Mouse (Mus musculus): ENCODE measurements around the gene Jund.

The Jund gene

DNA sequence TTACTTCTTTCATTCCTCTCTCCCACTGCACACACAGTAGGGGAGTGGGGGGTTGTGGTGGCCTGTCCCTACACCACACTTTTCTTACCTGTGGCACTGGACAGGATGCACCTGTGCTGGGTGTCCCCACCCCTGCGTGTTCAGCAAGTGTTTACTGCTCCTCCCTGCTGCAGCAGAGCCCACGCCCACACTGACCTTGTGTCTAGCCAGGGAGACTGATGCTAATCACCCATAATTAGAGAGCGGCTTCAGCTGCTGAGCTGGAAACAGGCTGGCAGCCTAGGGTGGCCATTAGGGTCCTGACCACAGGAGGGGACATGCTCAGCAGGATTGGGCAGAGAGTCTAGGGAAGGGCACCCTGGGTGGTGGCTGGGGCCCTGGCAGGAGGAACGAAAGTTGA lies 24.0 kb upstream of the Jund start:
- DNase-seq (ENCODE audit: low spot score in 2 of 2) = no peak

DNA sequence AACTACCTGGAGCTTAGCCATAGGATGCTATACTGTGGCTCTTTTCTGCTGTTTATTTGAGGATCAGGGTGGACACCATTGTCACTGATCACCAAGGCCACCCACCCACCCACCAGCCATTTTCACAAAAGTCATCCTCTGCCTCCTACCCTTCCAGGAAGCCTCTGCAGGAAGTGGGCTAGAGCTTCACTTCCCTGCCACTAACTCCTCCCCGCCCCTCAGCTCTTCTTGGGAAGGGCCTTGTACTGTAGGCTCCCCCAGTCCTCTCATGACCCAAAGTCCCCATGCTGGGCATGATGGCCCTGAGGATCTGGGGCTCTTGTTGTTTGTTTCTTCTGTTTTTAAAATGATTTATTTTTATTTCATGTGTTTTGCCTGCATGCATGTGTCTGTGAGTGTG lies 23.4 kb upstream of the Jund start:
- no peak for DNase-seq (ENCODE audit: low spot score in 2 of 2)

DNA sequence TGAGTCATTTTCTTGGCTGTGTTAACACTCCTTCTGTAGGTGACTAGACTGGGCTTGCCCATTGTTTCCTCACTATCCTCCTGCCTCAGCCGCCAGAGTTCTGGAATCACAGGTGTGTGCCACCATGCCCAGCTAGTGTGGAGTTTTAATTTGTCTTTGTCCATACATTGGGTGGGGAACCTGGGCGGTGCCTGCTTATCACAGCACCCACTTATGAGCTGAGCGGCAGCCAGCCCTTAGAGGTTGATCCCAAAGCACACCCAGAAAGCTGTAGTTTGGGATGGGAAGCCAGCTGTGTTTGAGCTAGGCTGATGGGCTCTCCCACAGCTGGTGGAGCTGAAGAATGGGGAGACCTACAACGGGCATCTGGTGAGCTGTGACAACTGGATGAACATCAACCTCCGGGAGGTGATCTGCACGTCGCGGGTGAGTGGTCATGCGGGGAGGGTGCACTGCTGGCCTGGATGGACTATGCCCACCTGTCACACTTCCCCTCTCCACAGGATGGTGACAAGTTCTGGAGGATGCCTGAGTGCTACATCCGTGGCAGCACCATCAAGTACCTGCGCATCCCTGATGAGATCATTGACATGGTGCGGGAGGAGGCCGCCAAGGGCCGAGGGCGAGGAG lies 21.2 kb upstream of the Jund start:
- DNase-seq (ENCODE audit: low spot score in 2 of 2) = no peak

- no peak for DNase-seq (ENCODE audit: low spot score in 2 of 2)
Measured at GRCm38 (mm10) chr8:70678679-70679078, 20.1 kb upstream of the Jund start.

DNA sequence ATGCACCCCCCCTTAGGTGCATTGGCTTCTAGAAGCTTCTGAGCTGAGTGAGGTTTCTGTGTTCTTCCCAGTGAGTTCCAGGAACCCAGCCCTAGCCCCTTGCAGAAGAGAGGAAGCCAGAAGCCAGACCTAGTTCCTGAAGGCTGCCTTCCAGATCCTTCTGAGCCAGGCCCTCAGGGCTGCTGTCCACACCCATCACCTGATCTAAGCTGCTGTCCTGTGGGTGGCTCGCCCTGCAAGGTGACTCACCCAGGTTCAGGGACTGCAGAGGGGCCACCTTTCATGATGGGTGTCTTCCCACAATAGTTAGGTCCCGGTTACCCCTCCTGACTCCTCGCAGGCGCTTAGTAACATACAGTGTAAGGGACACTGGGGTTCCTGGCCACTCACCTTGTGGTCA lies 19.3 kb upstream of the Jund start:
- no peak for DNase-seq (ENCODE audit: low spot score in 2 of 2)

- DNase-seq (ENCODE audit: low spot score in 2 of 2) = no peak
Measured at GRCm38 (mm10) chr8:70680039-70680438, 18.7 kb upstream of the Jund start.

GRCm38 (mm10) chr8:70681410-70681809 lies 17.3 kb upstream of the Jund start:
- DNase-seq (ENCODE audit: low spot score in 2 of 2) = no peak

GRCm38 (mm10) chr8:70682193-70682592 lies 16.6 kb upstream of the Jund start:
- DNase-seq (ENCODE audit: low spot score in 2 of 2) = no peak

- no peak for DNase-seq (ENCODE audit: low spot score in 2 of 2)
Measured at GRCm38 (mm10) chr8:70682692-70683091, 16.1 kb upstream of the Jund start.

DNA sequence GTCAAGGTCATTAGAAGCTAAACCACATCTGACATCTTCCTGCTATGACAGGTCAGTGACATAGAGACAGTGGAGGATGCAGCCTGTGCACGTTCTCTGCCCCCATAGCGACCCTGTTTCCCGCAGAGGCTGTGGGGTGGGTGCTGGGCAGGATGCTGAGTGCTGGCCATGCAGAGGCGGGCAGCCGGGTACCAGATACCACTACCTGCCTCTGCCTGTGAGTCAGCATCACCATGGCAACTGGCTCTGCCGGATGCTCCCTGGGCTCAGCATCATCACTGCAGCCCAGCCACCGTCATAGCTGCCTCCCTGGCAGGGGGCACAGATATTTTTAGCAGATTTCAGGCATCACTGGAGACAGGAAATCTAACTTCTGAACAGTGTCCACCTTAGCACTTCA lies 14.5 kb upstream of the Jund start:
- DNase-seq (ENCODE audit: low spot score in 2 of 2) = no peak

DNA sequence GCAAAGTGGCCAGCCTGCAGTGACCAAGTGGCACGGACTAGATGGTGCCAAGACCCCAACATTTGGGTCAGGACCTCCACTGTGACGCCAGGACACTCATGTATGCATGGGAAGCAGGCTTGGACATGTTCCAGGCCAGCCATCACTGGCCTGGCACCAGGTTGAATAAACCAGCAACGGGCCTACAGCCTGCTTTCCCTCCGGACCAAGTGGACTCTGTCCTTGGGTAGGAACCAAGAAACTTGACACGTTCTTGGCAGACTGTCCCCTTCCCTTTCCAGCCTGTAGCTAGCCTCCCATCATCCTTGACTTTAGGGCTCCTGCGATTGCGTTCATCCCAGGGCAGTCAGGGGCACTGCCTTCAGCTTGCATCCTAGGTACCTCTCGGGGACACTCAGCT lies 11.2 kb upstream of the Jund start:
- peak in 1 of 2 experiments; percentile 58 for DNase-seq (ENCODE audit: low spot score in 2 of 2)

GRCm38 (mm10) chr8:70688136-70688535 lies 10.6 kb upstream of the Jund start:
- no peak for DNase-seq (ENCODE audit: low spot score in 2 of 2)

DNA sequence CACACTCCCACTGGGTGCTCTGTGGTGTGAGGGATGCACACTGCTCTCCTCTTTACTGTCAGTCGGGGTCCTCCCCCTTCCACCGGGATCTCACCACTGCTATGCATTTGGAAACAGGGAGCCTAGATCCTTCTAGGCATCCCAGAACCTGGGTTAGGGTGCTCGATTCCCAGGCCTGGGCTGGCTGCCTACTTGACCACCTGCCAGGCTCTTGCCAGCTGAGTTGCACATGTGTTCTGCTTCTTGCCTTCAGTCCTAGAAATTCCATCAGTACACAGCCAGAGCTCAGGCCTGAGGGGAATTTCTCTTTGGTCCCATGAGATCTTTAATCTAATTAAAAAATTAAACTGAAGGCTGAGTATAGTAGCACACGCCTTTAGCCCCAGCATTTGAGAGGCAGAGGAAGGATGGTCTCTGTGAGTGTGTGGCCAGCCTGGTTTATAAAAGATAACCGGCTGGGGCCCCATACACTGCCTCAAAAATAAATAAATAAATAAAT lies 8.8 kb upstream of the Jund start:
- DNase-seq (ENCODE audit: low spot score in 2 of 2) = no peak

GRCm38 (mm10) chr8:70691230-70691629 lies 7.5 kb upstream of the Jund start:
- no peak for DNase-seq (ENCODE audit: low spot score in 2 of 2)

GRCm38 (mm10) chr8:70691727-70692231 lies 7.0 kb upstream of the Jund start:
- no peak for DNase-seq (ENCODE audit: low spot score in 2 of 2)

- no peak for DNase-seq (ENCODE audit: low spot score in 2 of 2)
Measured at GRCm38 (mm10) chr8:70693636-70694035, 5.1 kb upstream of the Jund start.

DNA sequence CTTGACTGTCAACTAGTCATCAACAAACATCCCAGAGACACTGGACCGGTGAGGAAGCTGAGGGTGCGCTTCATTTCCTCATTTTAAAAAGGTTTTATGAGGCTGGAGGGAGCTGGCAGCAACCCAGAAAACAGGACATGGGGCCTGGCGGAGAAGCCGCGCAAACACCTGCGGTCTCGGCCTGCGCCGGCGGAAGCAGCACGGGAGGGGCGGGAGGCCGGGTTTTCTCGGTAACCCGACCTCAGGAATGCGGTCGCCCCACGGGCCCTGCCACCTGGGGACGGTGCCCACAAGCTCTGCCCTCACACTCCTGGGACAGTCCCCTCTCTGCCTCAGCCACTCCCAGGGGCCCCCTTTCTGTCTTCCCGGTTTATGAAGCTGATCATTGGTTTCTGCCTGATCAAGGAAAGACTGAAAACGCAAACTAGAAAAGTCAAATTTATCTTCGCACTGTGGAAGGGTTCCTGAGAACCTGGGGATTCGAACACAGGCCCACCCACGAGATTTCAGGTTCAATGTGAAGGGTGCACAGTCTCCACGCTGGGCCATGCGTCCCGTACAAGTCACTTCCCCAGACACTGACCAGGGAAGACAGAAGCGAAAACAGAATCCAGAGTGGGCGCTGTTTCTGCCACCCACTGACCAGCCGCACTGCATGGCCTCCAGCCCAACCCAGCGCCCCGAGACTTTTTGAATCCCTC lies 3.3 kb upstream of the Jund start:
- no peak for DNase-seq (ENCODE audit: low spot score in 2 of 2)

DNA sequence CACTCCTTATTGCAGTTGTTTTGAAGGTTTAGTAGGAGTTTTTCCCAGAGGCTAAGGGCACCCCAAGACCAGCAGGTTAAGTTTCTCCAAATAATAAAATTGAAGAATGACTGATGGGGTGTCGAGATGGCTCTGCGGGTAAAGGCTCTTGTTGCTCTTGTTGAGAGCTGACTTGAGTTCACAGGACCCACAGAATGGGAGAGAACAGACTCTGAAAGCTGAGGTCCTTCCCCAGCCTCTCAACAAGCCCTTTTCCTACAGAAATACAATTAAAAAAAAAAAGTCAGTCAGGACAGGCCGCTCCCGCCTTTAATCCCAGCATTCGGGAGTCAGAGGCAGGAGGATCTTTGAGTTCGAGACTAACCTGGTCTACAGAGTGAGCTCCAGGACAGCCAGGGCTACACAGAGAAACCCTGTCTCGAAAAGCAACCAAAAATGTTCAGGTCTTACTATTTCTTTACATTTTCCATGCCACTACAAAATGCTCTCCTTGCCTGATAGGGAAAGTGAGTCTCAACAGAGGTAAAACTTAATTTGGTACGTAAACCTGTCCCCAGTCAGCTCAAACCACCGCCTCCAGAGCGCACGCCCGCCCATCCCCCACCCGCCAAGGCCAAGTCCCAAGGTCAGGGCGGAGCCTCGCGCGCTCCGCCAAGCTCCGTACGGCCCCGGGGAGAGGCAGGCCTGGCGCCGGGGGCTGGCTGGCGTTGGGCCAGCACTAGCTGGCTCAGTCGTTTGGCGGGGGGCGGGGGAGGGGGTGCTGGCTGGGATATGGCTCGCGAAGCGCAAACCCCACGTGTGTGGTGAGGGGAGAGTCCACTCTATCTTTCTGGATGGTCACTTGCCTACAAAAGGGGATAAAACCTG lies 2.5 kb upstream of the Jund start:
- DNase-seq (ENCODE audit: low spot score in 2 of 2) = peak in 1 of 2 experiments; percentile 73

DNA sequence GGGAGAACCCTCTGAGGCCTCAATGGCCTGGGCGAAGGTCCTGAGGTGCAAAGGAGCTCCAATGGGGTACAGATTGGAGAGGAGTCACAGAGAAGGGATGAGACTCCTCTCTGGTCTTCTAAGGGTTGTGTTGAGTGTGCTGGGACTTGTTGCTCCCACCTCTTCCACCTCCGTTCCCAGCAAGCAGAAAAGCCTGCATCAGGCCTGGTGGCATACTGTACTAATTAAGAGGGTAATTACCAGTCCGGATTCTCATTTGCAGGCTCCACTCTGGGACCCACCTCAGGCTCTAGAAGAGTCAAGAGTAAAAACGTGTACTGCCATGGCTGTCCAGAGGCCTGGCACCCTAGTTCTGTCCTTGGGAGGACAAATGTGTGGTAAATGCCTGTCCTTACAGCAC lies 1.8 kb upstream of the Jund start:
- DNase-seq (ENCODE audit: low spot score in 2 of 2) = no peak

DNA sequence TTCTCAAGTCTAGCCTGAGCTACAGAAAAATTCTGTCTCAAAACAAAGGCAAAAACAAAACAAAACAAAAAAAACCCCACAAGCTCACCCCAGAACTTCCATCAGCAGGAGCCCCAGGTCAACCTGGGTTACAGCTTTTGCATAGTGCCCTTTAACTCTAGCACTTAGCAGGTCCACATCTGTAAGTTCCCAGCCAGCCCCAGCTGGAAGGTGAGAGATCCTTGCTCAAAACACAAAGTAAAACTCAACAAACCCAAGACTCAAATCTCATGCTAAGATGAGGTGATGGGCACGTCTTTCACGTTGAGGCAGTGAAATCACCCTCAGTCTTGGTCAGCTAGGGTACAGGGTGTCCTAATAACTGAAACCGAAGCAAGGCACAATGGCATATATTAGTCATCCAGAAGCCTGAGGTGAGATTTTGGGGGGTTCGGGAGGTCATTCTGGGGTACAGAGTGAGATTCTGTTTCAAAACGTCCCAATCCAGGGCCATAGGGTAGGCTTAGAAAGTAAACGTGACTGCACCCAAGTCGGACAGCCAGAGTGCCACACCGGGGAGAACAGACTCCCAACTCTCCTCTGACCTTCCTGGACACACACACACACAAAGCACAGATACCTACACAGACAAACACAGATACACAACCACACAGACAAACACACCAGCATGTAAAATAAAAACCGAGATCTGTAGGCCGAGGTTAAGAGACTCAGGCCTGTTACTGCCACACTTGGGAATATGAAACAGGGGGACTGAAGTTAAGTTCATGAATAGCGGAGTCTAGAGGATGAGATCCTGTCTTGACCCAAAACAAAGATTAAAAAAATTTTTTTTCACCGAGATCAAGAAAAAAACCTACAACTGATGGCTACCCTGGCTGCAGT lies 1.1 kb upstream of the Jund start:
- DNase-seq (ENCODE audit: low spot score in 2 of 2) = no peak

DNA sequence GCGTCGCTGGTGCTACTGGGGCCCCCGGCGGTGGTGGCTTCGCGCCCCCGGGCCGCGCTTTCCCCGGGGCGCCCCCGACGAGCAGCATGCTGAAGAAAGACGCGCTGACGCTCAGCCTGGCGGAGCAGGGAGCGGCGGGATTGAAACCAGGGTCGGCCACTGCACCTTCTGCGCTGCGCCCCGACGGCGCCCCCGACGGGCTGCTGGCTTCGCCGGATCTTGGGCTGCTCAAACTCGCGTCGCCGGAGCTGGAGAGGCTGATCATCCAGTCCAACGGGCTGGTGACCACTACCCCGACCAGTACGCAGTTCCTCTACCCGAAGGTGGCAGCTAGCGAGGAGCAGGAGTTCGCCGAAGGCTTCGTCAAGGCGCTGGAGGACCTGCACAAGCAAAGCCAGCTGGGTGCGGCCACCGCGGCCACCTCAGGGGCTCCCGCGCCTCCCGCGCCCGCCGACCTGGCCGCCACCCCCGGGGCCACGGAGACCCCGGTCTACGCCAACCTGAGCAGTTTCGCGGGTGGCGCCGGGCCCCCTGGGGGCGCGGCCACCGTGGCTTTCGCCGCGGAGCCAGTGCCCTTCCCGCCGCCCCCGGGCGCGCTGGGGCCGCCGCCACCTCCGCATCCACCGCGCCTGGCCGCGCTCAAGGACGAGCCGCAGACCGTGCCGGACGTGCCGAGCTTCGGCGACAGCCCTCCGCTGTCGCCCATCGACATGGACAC lies 526 bp downstream of the Jund start:
- peak in 1 of 2 experiments; percentile 58 for DNase-seq (ENCODE audit: low spot score in 2 of 2)
